Mouse (Mus musculus) lung, postnatal 10 days (tissue): ENCODE measurements around the gene Hbb-bt.
"Not testable (repeated sequence)": the region's sequence is repeated elsewhere in the genome, so short reads cannot be mapped to it uniquely, and the experiment has no call there.

Experiments used
- DNase-seq: peaks from one replicate; pipeline ENCODE4 v3.0.0; 2021

Gene Hbb-bt

DNA sequence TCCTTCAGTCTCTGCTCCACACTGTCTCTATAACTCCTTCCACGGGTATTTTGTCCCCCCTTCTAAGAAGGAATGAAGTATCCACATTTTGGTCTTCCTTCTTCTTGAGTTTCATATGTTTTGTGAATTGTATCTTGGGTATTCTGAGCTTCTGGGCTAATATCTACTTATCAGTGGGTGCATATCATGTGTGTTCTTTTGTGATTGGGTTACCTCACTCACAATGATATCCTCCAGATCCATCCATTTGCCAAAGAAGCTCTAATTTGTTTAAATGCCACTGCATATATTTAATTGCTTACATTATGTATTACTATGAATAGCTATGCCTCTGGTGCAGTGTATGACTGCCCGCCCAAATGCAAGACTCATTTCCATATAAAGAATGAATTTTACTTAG is 5.7 kb downstream of the Hbb-bt start:
- DNase-seq, result not testable (repeated sequence)

DNA sequence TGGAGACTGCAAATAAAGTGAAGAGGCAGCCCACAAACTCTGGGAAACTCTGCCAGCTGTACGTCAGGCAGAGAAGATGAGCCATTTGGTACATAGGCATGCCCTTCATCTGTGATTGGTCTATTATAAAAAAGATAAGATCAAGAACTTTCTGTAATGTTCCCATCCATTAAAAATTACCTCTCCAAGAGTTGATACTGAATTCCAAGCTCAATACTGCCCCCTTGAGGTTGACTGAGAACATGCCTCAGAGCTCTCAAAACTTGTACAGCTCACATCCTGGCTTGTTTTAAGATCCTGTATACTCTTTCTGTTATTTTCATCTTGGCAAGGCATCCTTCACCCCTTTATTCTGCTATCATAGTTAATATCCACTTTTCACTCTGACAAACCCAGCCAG is 6.9 kb downstream of the Hbb-bt start:
- DNase-seq, result no peak

DNA sequence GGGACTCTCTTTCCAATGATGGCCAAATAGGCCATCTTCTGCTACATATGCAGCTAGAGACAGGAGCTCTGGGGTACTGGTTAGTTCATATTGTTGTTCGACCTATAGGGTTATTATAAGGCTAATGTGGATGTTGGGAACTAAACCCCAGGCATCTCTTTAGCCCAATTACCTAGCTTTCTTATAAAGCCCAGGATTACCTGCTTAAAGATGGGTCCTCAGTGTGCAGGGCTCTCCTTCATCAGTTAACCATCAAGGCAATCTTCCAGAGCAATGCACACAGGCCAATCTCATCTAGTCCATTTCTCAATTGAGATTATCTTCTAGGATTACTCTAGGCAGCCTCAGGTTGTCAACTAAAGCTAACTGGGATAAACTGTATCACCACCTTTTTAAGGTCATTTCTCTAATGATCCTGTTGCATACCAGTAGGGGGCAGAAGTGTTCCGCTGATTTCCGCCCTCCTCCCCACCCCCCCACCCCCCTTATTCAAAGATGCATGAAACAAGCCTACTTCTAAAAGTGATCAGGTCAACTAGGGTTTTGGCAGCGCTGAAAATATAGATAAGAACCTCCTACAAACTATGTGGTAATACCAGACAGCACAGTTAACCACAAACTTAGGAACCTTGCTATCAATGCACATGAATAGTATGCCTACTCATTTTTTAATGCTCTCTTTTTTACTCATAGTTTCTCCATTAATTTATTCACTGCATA is 21.0 kb downstream of the Hbb-bt start:
- DNase-seq, result no peak

DNA sequence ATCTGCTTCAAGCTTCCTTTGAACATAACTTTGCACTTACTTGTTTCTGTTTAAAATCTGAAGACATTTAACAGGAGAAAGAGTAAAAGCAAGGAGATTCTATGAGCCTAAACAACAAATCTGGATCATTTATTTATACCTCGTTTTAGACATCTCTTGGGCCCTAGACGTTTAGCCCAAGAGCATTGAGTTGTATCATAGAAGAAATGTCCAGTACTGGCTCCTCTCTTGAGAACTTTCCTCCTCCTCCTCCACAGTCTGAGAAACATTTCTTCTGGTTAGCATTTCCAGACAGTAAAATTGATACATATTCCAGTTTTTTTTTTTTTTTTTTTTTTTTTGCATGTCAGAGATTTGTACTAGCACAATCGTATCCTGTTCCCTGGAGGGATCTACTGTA is 22.1 kb downstream of the Hbb-bt start, which contains the start of gene Olfr67:
Gene Olfr67, minus strand, starts transcription at position 101 of the 400 bp plus-strand sequence.
- DNase-seq, result no peak

DNA sequence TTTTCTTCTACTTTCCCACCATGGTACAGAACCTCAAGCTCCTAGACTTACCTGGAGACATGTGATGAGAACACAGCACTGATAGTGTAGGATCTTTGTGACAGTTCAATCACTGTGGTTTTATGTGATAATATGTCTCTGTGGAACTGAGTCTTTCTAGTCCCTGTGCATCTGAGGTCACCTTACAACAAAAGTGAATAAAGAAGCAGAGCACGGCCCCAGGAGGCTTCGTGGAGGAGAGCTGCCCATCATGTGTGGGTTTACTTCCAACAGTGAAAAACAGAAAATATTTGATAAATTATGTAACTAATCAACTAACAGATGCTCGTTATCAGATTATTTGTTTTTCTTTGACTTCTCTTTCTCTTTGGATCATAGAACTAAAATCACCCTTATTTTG is 34.2 kb downstream of the Hbb-bt start, which contains the start of gene Olfr68:
Gene Olfr68, minus strand, starts transcription at position 101 of the 400 bp plus-strand sequence.
- DNase-seq, result no peak

DNA sequence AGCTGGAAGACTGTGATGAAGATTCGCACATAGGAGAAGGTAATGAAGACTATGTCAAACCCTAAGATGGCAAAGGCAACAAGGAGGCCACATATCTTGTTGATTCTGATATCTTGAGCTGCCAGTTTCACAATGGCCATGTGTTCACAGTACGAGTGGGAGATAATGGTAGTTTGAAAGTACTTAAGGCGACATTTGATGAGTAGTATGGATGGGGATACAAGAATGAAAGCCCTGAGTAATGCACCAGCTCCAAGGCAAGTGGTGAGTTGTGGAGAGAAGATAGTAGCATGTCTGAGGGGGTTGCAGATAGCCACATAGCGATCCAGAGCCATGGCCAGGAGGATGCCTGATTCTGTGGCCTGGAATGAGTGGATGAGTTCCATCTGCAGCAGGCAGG is 36.1 kb downstream of the Hbb-bt start:
- DNase-seq, result not testable (repeated sequence)

DNA sequence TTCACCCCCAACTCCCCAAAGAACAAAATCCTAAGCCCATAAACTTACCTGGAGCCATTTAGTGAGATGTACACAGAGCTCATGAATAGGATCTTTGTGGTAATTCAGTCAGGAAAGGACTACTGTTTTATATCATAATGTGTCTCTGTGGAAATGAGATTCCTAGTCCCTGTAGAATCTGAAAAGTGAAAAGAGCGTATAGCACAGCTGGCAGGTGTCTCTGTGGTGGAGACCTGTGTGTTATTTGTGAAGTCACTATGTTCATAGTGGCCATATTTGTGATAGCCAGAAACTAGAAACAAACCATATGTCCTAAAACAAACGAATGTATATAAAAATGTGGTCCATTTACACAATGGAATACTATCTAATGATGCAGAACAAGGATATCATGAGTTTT is 42.3 kb downstream of the Hbb-bt start, which contains the start of gene Olfr69:
Gene Olfr69, minus strand, starts transcription at position 101 of the 400 bp plus-strand sequence.
- DNase-seq, result no peak

DNA sequence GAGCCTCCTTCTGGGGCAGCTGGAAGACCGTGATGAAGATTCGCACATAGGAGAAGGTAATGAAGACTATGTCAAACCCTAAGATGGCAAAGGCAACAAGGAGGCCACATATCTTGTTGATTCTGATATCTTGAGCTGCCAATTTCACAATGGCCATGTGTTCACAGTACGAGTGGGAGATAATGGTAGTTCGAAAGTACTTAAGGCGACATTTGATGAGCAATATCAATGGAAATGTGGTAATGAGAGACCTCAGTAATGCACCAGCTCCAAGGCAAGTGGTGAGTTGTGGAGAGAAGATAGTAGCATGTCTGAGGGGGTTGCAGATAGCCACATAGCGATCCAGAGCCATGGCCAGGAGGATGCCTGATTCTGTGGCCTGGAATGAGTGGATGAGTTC is 46.1 kb downstream of the Hbb-bt start:
- not testable (repeated sequence) for DNase-seq
